Mouse (Mus musculus): ENCODE measurements around the gene Tstd1. TPM values are rescaled to one million over a fixed set of nuclear protein-coding genes. Genes with fewer than 3 reads are reported as not detected.

The Tstd1 gene
- total and polyA plus RNA-seq, 3 experiments: 1.3 to 3.1 (median 1.8) TPM

- intact Hi-C loops (cut with DNase I): loop anchor here (1.0 to 5.0 kb wide), 3 partner anchors 41 to 123 kb away; partner anchors contain the start of gene Dedd
- Histone ChIP-seq H3K79me2 (replicated peaks; ENCODE audit: control insufficient read depth, insufficient read depth, low read length) (peaks cover 2% of the 10 kb centered on the region; the same call in 1 of the 2 replicates), H3K36me3 (ENCODE audit: control insufficient read depth, insufficient read depth, low read length) (no peaks in the 10 kb centered on the region), H3K4me1 (ENCODE audit: control insufficient read depth, insufficient read depth, low read length) (peaks cover 4% of the 10 kb centered on the region), H3K9ac (ENCODE audit: low read depth, low read length) (peak overlapping the region; percentile 98), H3K4me3 (peak overlapping the region; percentile 89), H3K27ac (peak overlapping the region; percentile 95), H3K27me3 (ENCODE audit: control insufficient read depth, insufficient read depth, low read length) (no peaks in the 10 kb centered on the region)
- 1% methylated on average over 39 of the region's 39 CpGs for WGBS
- no peak for DNase-seq
- TF ChIP-seq CTCF (IDR thresholded peaks at IDR 0.05): no peak
Measured at GRCm38 (mm10) chr1:171411492-171411941, 7.2 kb upstream of the Tstd1 start.

- TF ChIP-seq CTCF (IDR thresholded peaks at IDR 0.05): peak; percentile 33; the same call in 1 of the 2 replicates
- TF ChIP-seq EP300 (IDR thresholded peaks at IDR 0.05; ENCODE audit: insufficient read depth, low read depth, low read length): no peak
- Histone ChIP-seq H3K79me2 (replicated peaks; ENCODE audit: control insufficient read depth, insufficient read depth, low read length) (peaks cover 2% of the 10 kb centered on the region; the same call in 1 of the 2 replicates), H3K4me3 (peak overlapping the region; percentile 89), H3K36me3 (ENCODE audit: control insufficient read depth, insufficient read depth, low read length) (no peaks in the 10 kb centered on the region), H3K27me3 (ENCODE audit: control insufficient read depth, insufficient read depth, low read length) (no peaks in the 10 kb centered on the region), H3K27ac (peak overlapping the region; percentile 95), H3K9ac (ENCODE audit: low read depth, low read length) (peak overlapping the region; percentile 98), H3K4me1 (ENCODE audit: control insufficient read depth, insufficient read depth, low read length) (peaks cover 4% of the 10 kb centered on the region)
- WGBS: under 1% methylated on average over 20 of the region's 20 CpGs
- peak; percentile 59 to 72 for DNase-seq
- intact Hi-C loops (cut with DNase I): loop anchor here (1.0 to 5.0 kb wide), 4 partner anchors 25 to 67 kb away; partner anchors contain the start of gene F11r
Measured at GRCm38 (mm10) chr1:171412001-171412441, 6.7 kb upstream of the Tstd1 start.

GRCm38 (mm10) chr1:171412446-171412845 is 6.2 kb upstream of the Tstd1 start:
- Histone ChIP-seq H3K79me2 (replicated peaks; ENCODE audit: control insufficient read depth, insufficient read depth, low read length) (peaks cover 2% of the 10 kb centered on the region; the same call in 1 of the 2 replicates), H3K9ac (ENCODE audit: low read depth, low read length) (peak overlapping the region; percentile 38; the same call in 1 of the 2 replicates), H3K36me3 (ENCODE audit: control insufficient read depth, insufficient read depth, low read length) (no peaks in the 10 kb centered on the region), H3K27me3 (ENCODE audit: control insufficient read depth, insufficient read depth, low read length) (no peaks in the 10 kb centered on the region), H3K4me3 (peak overlapping the region; percentile 89), H3K4me1 (ENCODE audit: control insufficient read depth, insufficient read depth, low read length) (peaks cover 4% of the 10 kb centered on the region), H3K27ac (peak overlapping the region; percentile 95)
- intact Hi-C loops (cut with DNase I): loop anchor here (1.0 to 5.0 kb wide), 4 partner anchors 25 to 66 kb away; partner anchors contain the start of gene F11r
- WGBS: 27% methylated on average over 3 of the region's 3 CpGs
- TF ChIP-seq POLR2A (IDR thresholded peaks at IDR 0.05; ENCODE audit: insufficient read depth, low read depth, low read length) (no peak), EP300 (IDR thresholded peaks at IDR 0.05; ENCODE audit: insufficient read depth, low read depth, low read length) (no peak), CTCF (IDR thresholded peaks at IDR 0.05) (no peak)
- no peak for DNase-seq

- H3K4me1 ChIP-seq (ENCODE audit: control insufficient read depth, insufficient read depth, low read length): peaks cover 4% of the 10 kb centered on the region
- intact Hi-C loops (cut with DNase I): loop anchor here (2.0 to 5.0 kb wide), 3 partner anchors 39 to 65 kb away; no protein-coding TSS in a partner anchor
- H3K36me3 ChIP-seq (ENCODE audit: control insufficient read depth, insufficient read depth, low read length): no peaks in the 10 kb centered on the region
- no peak overlapping the region for H3K4me3 ChIP-seq
- no peak overlapping the region for H3K27ac ChIP-seq
- no peak overlapping the region for H3K9ac ChIP-seq (ENCODE audit: low read depth, low read length)
- peaks cover 2% of the 10 kb centered on the region; the same call in 1 of the 2 replicates for H3K79me2 ChIP-seq (replicated peaks; ENCODE audit: control insufficient read depth, insufficient read depth, low read length)
- DNase-seq: no peak
- no peaks in the 10 kb centered on the region for H3K27me3 ChIP-seq (ENCODE audit: control insufficient read depth, insufficient read depth, low read length)
- 82% methylated on average over 8 of the region's 8 CpGs for WGBS
- TF ChIP-seq CTCF (IDR thresholded peaks at IDR 0.05) (no peak), POLR2A (IDR thresholded peaks at IDR 0.05; ENCODE audit: insufficient read depth, low read depth, low read length) (no peak), EP300 (IDR thresholded peaks at IDR 0.05; ENCODE audit: insufficient read depth, low read depth, low read length) (no peak)
Measured at GRCm38 (mm10) chr1:171413608-171414007, 5.1 kb upstream of the Tstd1 start.

GRCm38 (mm10) chr1:171419291-171419882 is 715 bp downstream of the Tstd1 start:
- Histone ChIP-seq H3K9ac (ENCODE audit: low read depth, low read length) (no peak overlapping the region), H3K27ac (no peak overlapping the region), H3K4me3 (no peak overlapping the region), H3K27me3 (ENCODE audit: control insufficient read depth, insufficient read depth, low read length) (no peaks in the 10 kb centered on the region), H3K36me3 (ENCODE audit: control insufficient read depth, insufficient read depth, low read length) (no peaks in the 10 kb centered on the region), H3K4me1 (ENCODE audit: control insufficient read depth, insufficient read depth, low read length) (no peaks in the 10 kb centered on the region), H3K79me2 (replicated peaks; ENCODE audit: control insufficient read depth, insufficient read depth, low read length) (no peaks in the 10 kb centered on the region)
- intact Hi-C loops (cut with DNase I): no loop called here
- TF ChIP-seq CTCF (IDR thresholded peaks at IDR 0.05) (no peak), EP300 (IDR thresholded peaks at IDR 0.05; ENCODE audit: insufficient read depth, low read depth, low read length) (no peak), POLR2A (IDR thresholded peaks at IDR 0.05; ENCODE audit: insufficient read depth, low read depth, low read length) (no peak)
- WGBS: 81% methylated on average over 12 of the region's 12 CpGs
- DNase-seq: no peak

- H3K4me3 ChIP-seq: no peak overlapping the region
- H3K79me2 ChIP-seq (replicated peaks; ENCODE audit: control insufficient read depth, insufficient read depth, low read length): no peaks in the 10 kb centered on the region
- H3K36me3 ChIP-seq (ENCODE audit: control insufficient read depth, insufficient read depth, low read length): no peaks in the 10 kb centered on the region; the same call in 1 of the 2 replicates
- no peaks in the 10 kb centered on the region for H3K27me3 ChIP-seq (ENCODE audit: control insufficient read depth, insufficient read depth, low read length)
- DNase-seq: no peak
- H3K27ac ChIP-seq: no peak overlapping the region
- H3K9ac ChIP-seq (ENCODE audit: low read depth, low read length): no peak overlapping the region
- 93% methylated on average over 5 of the region's 5 CpGs for WGBS
- intact Hi-C loops (cut with DNase I): no loop called here
- no peaks in the 10 kb centered on the region for H3K4me1 ChIP-seq (ENCODE audit: control insufficient read depth, insufficient read depth, low read length)
- TF ChIP-seq EP300 (IDR thresholded peaks at IDR 0.05; ENCODE audit: insufficient read depth, low read depth, low read length): no peak
- TF ChIP-seq POLR2A (IDR thresholded peaks at IDR 0.05; ENCODE audit: insufficient read depth, low read depth, low read length): no peak
- no peak for TF ChIP-seq CTCF (IDR thresholded peaks at IDR 0.05)
Measured at GRCm38 (mm10) chr1:171419905-171420304, 1.2 kb downstream of the Tstd1 start.
